Mouse (Mus musculus) gastrocnemius, postnatal 14 days (tissue): ENCODE measurements at regions not wholly inside any gene's neighbourhood (a gene's known extent, or its start where the extent isn't known, plus 50 kb on each side); places are given as distances from the start of the nearest gene placed in this dataset.

Source experiments
- DNase-seq: peaks from one replicate; pipeline ENCODE4 v3.0.0; 2021; ENCODE audit warnings: mixed read lengths
- intact Hi-C: fragments of 180-260 bp; cut with DNase I; formaldehyde crosslinking; loops from one replicate; pipeline ENCODE4 v1.15.1; 2025; ENCODE audit warnings: low total_unique reads

- intact Hi-C loops, result no loop called here
These were observed 159.8 kb upstream of the 4933402D24Rik start for GRCm38 (mm10) chr1:63928850-63929249.

GRCm38 (mm10) chr1:63928361-63928760 lies 159.3 kb upstream of the 4933402D24Rik start:
- DNase-seq, result no peak
- intact Hi-C loops, result no loop called here

More at GRCm38 (mm10) chr1:63928850-63929249, 159.8 kb upstream of the 4933402D24Rik start:
- no peak for DNase-seq

GRCm38 (mm10) chr1:63920181-63920933 lies 151.3 kb upstream of the 4933402D24Rik start:
- DNase-seq, result no peak
- intact Hi-C loops, result no loop called here

- intact Hi-C loops, result no loop called here
These were observed 149.1 kb upstream of the 4933402D24Rik start for GRCm38 (mm10) chr1:63918200-63918599.

GRCm38 (mm10) chr1:63916907-63917650 lies 148.0 kb upstream of the 4933402D24Rik start:
- no peak for DNase-seq
- intact Hi-C loops, result no loop called here

More at GRCm38 (mm10) chr1:63918200-63918599, 149.1 kb upstream of the 4933402D24Rik start:
- no peak for DNase-seq

GRCm38 (mm10) chr1:63910765-63911164 lies 141.7 kb upstream of the 4933402D24Rik start:
- no peak for DNase-seq

GRCm38 (mm10) chr1:63909191-63909590 lies 140.1 kb upstream of the 4933402D24Rik start:
- DNase-seq, result no peak
- intact Hi-C loops, result no loop called here

More at GRCm38 (mm10) chr1:63910765-63911164, 141.7 kb upstream of the 4933402D24Rik start:
- intact Hi-C loops, result no loop called here

GRCm38 (mm10) chr1:63903620-63904019 lies 134.6 kb upstream of the 4933402D24Rik start:
- intact Hi-C loops, result no loop called here
- no peak for DNase-seq

- intact Hi-C loops, result no loop called here
- no peak for DNase-seq
These were observed 134.1 kb upstream of the 4933402D24Rik start for GRCm38 (mm10) chr1:63903201-63903600.

GRCm38 (mm10) chr1:63902391-63902790 lies 133.3 kb upstream of the 4933402D24Rik start:
- intact Hi-C loops, result no loop called here
- DNase-seq, result peak; percentile 13

GRCm38 (mm10) chr1:63899631-63900577 lies 130.8 kb upstream of the 4933402D24Rik start:
- peak; percentile 16 for DNase-seq
- intact Hi-C loops, result no loop called here

- intact Hi-C loops, result no loop called here
- no peak for DNase-seq
These were observed 129.7 kb upstream of the 4933402D24Rik start for GRCm38 (mm10) chr1:63898766-63899165.

- no peak for DNase-seq
- intact Hi-C loops, result no loop called here
These were observed 128.5 kb upstream of the 4933402D24Rik start for GRCm38 (mm10) chr1:63897556-63897955.

- intact Hi-C loops, result no loop called here
- no peak for DNase-seq
These were observed 110.5 kb upstream of the 4933402D24Rik start for GRCm38 (mm10) chr1:63879570-63879969.

- DNase-seq, result peak; percentile 22
- intact Hi-C loops, result no loop called here
These were observed 107.7 kb upstream of the 4933402D24Rik start for GRCm38 (mm10) chr1:63876589-63877251.

GRCm38 (mm10) chr1:63875297-63875962 lies 106.4 kb upstream of the 4933402D24Rik start:
- DNase-seq, result no peak
- intact Hi-C loops, result no loop called here

GRCm38 (mm10) chr1:63871831-63872230 lies 102.8 kb upstream of the 4933402D24Rik start:
- intact Hi-C loops, result no loop called here
- no peak for DNase-seq

GRCm38 (mm10) chr1:63869342-63869741 lies 100.3 kb upstream of the 4933402D24Rik start:
- no peak for DNase-seq
- intact Hi-C loops, result no loop called here
